Mouse (Mus musculus) liver, postnatal 0 days (tissue): ENCODE results near the gene Brsk2.

Experiments
- CTCF ChIP-seq: sonication (generic); IDR thresholded peaks from 2 replicates; pipeline ENCODE4 v1.5.1; 2016; ENCODE audit warnings: antibody characterized with exemption, low read depth
- EP300 ChIP-seq: IDR thresholded peaks from 2 replicates; pipeline ENCODE4 v1.6.1; 2016; ENCODE audit warnings: antibody characterized with exemption, low read depth, mild to moderate bottlenecking

GRCm38 (mm10) chr7:141945927-141946326 is 3.6 kb upstream of the Brsk2 start:
- TF ChIP-seq CTCF (no peak), EP300 (no peak)
